Mouse (Mus musculus) hindbrain, embryonic 14.5 days (tissue): ENCODE results near the gene Chmp3. TPM values are rescaled to one million over a fixed set of nuclear protein-coding genes. Genes with fewer than 3 reads are reported as not detected.

Experiments used
- ATAC-seq: fragments of 200-750 bp; cut with Nextera tagmentation; 2 replicates; pipeline ENCODE4 v1.8.0; 2017; ENCODE audit warnings: moderate number of reproducible peaks, mild to moderate bottlenecking, moderate TSS enrichment, moderate library complexity; ENCODE audit not compliant: low FRiP score
- DNase-seq: peaks from one replicate; pipeline ENCODE4 v3.0.0-alpha.2; 2015; ENCODE audit warnings: low spot score
- H3K27ac ChIP-seq: fragments of 300-500 bp; sonication (generic); 2 replicates; pipeline ENCODE4 v1.5.1; 2014; ENCODE audit warnings: mild to moderate bottlenecking, moderate library complexity
- H3K27me3 ChIP-seq: fragments of 300-500 bp; sonication (generic); 2 replicates; pipeline ENCODE4 v1.6.1; 2014; ENCODE audit warnings: mild to moderate bottlenecking, low read length, mixed read lengths; ENCODE audit not compliant: control insufficient read depth, insufficient read depth
- H3K36me3 ChIP-seq: fragments of 300-500 bp; sonication (generic); replicated peaks from 2 replicates; pipeline ENCODE4 v1.6.1; 2014; ENCODE audit not compliant: control insufficient read depth, insufficient read depth
- H3K4me1 ChIP-seq: fragments of 300-500 bp; sonication (generic); replicated peaks from 2 replicates; pipeline ENCODE4 v1.6.1; 2014; ENCODE audit warnings: antibody characterized with exemption, low read length, mixed read lengths; ENCODE audit not compliant: control insufficient read depth, insufficient read depth
- H3K4me2 ChIP-seq: fragments of 300-500 bp; sonication (generic); replicated peaks from 2 replicates; pipeline ENCODE4 v1.6.1; 2014; ENCODE audit warnings: mild to moderate bottlenecking, moderate library complexity
- H3K4me3 ChIP-seq: fragments of 300-500 bp; sonication (generic); replicated peaks from 2 replicates; pipeline ENCODE4 v1.5.1; 2014; ENCODE audit warnings: mild to moderate bottlenecking, low read length
- H3K9ac ChIP-seq: fragments of 300-500 bp; sonication (generic); 2 replicates; pipeline ENCODE4 v1.6.1; 2014
- H3K9me3 ChIP-seq: fragments of 300-500 bp; sonication (generic); 2 replicates; pipeline ENCODE4 v1.6.1; 2016; ENCODE audit warnings: low read length; ENCODE audit not compliant: control insufficient read depth
- WGBS: fragments of 180-500 bp; shearing (Covaris S2); extraction: QIAGEN DNeasy Blood & Tissue Kit; methylation state at CpG from one replicate; pipeline ENCODE4 v1.1.7; 2014; 5-methylcytosine and 5-hydroxymethylcytosine counted together
- polyA plus RNA-seq: library from polyadenylated mRNA; unstranded; fragments of >200 nt; fragmentation: Nextera tagmentation; extraction: Ambion mirVana; gene quantifications from 2 replicates; pipeline ENCODE4 v1.2.1, GENCODE M21; 2014

The Chmp3 gene
- polyA plus RNA-seq, 1 experiment from 2014 or later: 52.8 TPM

DNA sequence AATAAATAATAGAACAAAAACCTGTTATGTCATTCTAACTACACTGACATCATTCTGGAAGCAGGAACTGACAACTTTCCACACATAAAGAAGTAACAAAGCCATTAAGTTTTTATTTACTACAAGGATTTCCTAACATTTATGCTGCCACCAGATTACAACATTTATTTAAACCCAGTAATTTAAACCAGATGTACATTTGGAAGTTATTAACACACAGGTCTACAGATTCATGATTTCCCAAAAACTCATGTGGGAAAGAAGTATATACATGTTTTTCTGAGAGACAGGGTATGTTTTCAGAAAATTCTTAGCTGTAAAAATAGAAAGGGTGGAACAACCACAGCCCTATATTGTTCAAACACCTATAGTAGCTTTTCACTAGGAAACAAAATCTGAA lies 81.1 kb downstream of the Chmp3 start:
- H3K27ac ChIP-seq: no peak overlapping the region
- H3K4me1 ChIP-seq: peaks cover 9% of the 10 kb centered on the region; the same call in 1 of the 2 replicates
- DNase-seq: no peak
- ATAC-seq: no peak
- H3K9ac ChIP-seq: no peak overlapping the region
- H3K4me2 ChIP-seq: no peak overlapping the region
- no peaks in the 10 kb centered on the region for H3K9me3 ChIP-seq
- no peak overlapping the region for H3K4me3 ChIP-seq
- H3K27me3 ChIP-seq: no peaks in the 10 kb centered on the region
- H3K36me3 ChIP-seq: peaks cover 92% of the 10 kb centered on the region

DNA sequence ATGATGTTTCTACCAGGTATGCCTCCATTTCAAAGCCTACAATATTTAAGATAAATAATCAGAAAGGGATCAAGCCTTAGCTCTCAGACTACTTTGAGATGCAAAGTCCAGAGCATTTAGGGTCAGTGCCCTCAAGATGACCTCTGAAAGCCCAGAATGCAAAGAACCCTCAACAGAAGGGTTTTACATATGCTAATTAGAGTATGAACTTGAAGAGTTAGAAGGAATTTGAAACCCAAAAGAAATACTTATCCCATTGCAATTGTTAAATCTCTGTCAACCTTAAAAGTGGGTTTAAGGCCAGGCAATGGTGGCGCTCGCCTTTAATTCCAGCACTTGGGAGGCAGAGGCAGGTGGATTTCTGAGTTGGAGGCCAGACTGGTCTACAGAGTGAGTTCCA lies 82.4 kb downstream of the Chmp3 start:
- no peak overlapping the region for H3K4me2 ChIP-seq
- no peak for ATAC-seq
- H3K4me3 ChIP-seq: no peak overlapping the region
- H3K9ac ChIP-seq: no peak overlapping the region
- WGBS: 89% methylated on average over 2 of the region's 2 CpGs
- peaks cover 90% of the 10 kb centered on the region for H3K36me3 ChIP-seq
- no peak overlapping the region for H3K27ac ChIP-seq
- H3K9me3 ChIP-seq: no peaks in the 10 kb centered on the region
- no peaks in the 10 kb centered on the region for H3K27me3 ChIP-seq
- no peak for DNase-seq
- peaks cover 22% of the 10 kb centered on the region for H3K4me1 ChIP-seq

- Histone ChIP-seq H3K4me2 (no peak overlapping the region), H3K36me3 (peaks cover 76% of the 10 kb centered on the region), H3K27ac (no peak overlapping the region), H3K4me3 (no peak overlapping the region), H3K27me3 (no peaks in the 10 kb centered on the region), H3K9ac (no peak overlapping the region), H3K4me1 (peaks cover 30% of the 10 kb centered on the region), H3K9me3 (no peaks in the 10 kb centered on the region)
- DNase-seq: no peak
- no peak for ATAC-seq
These were observed 83.7 kb downstream of the Chmp3 start for GRCm38 (mm10) chr6:71627325-71627724.

DNA sequence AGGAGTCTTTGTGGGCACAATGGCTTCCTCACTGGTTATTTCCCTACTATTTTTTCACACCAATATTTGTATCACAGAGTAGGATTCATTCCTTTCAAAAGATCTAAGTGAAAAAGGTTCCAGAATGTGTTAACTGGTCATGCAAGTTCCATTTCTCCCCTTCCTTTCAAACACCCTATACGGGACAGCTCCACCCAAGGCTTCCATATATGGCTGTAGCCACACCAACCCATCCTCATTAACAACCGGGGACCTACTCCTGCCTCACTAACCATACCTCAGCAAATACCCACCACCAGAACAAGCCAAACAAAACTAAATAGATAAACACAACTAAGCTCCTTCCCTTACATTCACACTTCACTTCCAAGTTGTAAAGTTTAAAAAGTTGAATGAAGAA lies 87.6 kb downstream of the Chmp3 start:
- DNase-seq: no peak

DNA sequence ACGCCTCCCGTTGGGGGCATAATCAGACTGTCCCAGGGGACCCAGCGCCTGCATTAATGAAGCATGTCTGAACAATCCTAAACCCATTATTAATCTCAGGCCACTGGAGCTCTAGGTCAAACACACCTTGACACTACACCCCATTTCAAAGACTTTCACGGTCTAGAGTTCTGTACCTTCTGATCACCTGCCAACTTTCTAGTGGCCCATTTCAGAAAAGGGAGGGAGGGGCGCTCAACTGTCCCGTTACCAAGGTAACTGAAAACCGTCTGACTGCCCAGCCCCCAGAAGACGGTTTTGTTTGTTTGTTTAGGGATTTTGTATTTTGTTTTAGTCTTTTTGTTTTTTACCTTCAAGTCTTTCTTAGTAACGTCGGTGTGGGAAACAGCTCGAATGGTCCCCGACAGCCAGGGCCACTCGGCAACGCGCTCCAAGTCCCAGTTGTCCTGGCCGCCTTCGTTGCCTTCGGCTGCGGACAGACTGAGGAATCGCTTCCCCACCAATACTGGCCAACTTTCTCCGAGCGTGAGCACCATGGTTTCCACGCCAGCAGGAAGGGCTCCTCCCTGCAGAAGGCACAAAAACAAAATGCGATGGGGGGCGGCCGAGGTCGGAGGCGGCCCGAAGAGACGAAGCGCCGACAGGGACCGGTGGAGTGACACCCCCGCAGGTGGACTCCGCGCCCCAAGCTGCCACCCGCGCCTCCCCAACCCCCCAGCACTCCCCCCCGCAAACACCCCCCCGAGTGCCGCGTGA lies 88.3 kb downstream of the Chmp3 start:
- no peaks in the 10 kb centered on the region; the same call in 1 of the 2 replicates for H3K27me3 ChIP-seq
- H3K4me1 ChIP-seq: peaks cover 30% of the 10 kb centered on the region
- ATAC-seq (no peak), DNase-seq (peak; percentile 38)
- H3K9me3 ChIP-seq: no peaks in the 10 kb centered on the region
- H3K27ac ChIP-seq: peak overlapping the region; percentile 100
- peaks cover 31% of the 10 kb centered on the region for H3K36me3 ChIP-seq
- H3K4me3 ChIP-seq: peak overlapping the region; percentile 82
- peak overlapping the region; percentile 76 for H3K9ac ChIP-seq
- WGBS: 1% methylated on average over 42 of the region's 42 CpGs
- H3K4me2 ChIP-seq: peak overlapping the region; percentile 57

More for the DNA sequence above, 87.6 kb downstream of the Chmp3 start:
- WGBS: 4% methylated on average over 2 of the region's 2 CpGs
- H3K27me3 ChIP-seq: no peaks in the 10 kb centered on the region
- peak overlapping the region; percentile 82 for H3K4me3 ChIP-seq
- H3K9ac ChIP-seq: peak overlapping the region; percentile 76; the same call in 1 of the 2 replicates
- H3K9me3 ChIP-seq: no peaks in the 10 kb centered on the region
- H3K36me3 ChIP-seq: peaks cover 38% of the 10 kb centered on the region
- ATAC-seq: no peak
- H3K27ac ChIP-seq: no peak overlapping the region
- H3K4me1 ChIP-seq: peaks cover 30% of the 10 kb centered on the region
- H3K4me2 ChIP-seq: peak overlapping the region; percentile 57

Other genes starting within 250 kb of the Chmp3 start
- gene Smyd1, start 221.6 kb upstream of the Chmp3 start, polyA plus RNA-seq: 0.24 and 0.56 TPM in 2 replicates
- not detected in 2 replicates for gene Cd8b1, start 221.0 kb upstream of the Chmp3 start, polyA plus RNA-seq
- gene Cd8a, start 170.4 kb upstream of the Chmp3 start, polyA plus RNA-seq: not detected in 2 replicates
- 5.8 TPM in 2 replicates for gene Rmnd5a, start 103.2 kb upstream of the Chmp3 start, polyA plus RNA-seq
- 31.1 and 35.8 TPM in 2 replicates for gene Rnf103, start 49.9 kb upstream of the Chmp3 start, polyA plus RNA-seq
- 30.1 and 32.1 TPM in 2 replicates for gene Kdm3a, start 89.2 kb downstream of the Chmp3 start, polyA plus RNA-seq
- gene Reep1, start 163.8 kb downstream of the Chmp3 start, polyA plus RNA-seq: 326 and 374 TPM in 2 replicates